Mouse (Mus musculus) c-Kit-positive CD71-positive TER-119-negative erythroid progenitor cells, embryonic 14.5 days (primary cell): ENCODE measurements around the gene Adam11.

Experiments used
- DNase-seq: peaks from one replicate; pipeline ENCODE4 v3.0.0-alpha.2; 2013; ENCODE audit warnings: low read depth

Gene Adam11

DNA sequence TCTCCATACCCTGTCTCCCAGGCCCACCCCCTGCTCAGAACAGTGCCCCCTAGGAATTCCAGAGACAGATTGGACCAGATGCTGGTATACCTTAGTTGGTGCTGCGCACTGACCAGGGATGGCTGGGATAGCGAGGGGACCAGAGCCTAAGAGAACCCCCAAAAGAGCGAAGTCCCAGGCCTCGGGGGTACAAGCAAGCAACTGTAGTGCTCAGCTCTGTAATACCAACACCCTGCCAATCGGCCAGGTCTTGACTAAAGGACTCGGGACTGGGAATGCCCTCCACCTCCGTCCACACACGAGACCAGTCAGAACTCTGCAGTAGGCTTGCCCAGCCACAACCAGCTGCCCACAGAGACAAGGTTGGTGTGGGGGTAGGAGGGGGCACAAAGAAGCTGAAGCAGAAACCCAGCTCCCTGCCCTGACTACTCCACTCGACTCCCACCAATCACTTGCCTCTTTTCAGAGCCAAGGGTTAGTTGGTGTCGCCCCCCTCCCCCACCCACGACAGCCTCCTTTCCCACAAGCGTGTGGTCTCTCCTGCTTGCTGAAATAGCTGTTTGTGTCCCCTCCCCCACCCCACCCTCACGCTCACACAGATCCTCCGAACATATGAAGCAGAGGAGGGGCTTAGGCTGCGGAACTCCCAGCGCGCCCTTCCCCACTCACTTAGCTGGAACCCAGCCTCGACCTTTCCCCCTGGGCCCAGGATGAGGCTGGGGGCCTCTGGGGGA, 7.5 kb upstream of the Adam11 start:
- DNase-seq: no peak

- DNase-seq: no peak
Observed at GRCm38 (mm10) chr11:102754416-102754815, 6.8 kb upstream of the Adam11 start.

DNA sequence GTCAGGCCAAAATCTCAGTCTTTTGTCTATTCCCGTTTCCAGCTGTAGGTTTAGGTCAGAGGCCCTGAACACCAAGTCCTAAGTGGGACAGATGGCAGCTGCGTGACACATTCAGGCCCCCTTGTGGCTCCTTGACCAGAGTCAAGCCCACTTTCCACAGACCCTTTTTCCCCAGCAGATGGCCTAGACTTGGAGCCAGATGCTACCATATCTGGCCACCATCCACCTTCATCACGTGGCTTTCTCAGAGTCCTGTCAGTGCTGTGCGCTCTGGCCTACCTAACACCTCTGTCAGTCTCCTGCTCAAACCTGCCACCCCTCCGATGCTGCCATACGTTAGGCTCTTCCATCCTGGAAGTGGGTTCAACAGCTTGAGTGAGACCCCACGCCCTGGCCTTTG, 5.8 kb upstream of the Adam11 start:
- DNase-seq: no peak

- DNase-seq: no peak
Observed at GRCm38 (mm10) chr11:102758977-102759376, 2.3 kb upstream of the Adam11 start.

GRCm38 (mm10) chr11:102760805-102761308, 382 bp upstream of the Adam11 start:
- no peak for DNase-seq

GRCm38 (mm10) chr11:102762248-102762647, 1.0 kb downstream of the Adam11 start:
- DNase-seq: no peak

DNA sequence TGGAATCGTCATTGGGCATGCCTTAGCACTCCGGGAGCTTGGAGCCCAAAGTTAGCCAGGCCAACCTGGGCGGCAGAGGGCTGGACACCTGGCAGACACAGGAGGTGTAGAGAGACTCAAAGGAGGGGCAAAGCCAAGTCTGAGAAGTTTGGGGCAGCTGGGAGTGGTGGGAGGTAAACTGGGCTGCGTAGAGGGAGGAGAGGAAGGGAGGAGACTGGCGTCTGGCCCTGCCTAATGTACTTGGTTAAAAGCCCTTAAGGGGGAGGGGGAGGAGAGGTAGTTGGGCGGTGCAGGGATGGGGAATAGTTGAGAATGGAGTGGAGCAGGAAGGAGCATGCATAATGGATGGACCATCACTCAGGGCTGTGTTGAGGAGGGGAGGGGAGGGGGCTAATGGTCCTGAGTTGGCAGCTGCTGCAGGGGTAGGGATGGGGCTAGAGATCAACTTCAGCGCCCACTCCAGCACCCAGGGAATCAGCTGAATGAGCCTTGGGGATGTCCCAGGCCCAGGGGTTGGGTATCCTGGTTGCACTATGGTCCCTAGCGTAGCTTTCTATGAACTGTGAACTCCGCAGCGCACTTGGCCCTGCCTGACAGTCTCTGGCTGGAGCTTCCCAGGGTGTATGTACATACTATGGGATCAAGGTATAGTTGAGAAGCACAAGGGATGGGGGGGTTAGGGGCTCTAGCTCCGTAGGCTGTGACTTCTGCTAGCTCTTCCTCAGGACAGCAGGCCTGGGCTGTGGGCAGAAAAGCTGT, 1.9 kb downstream of the Adam11 start:
- DNase-seq: no peak

- no peak for DNase-seq
Observed at GRCm38 (mm10) chr11:102765416-102765815, 4.2 kb downstream of the Adam11 start.

DNA sequence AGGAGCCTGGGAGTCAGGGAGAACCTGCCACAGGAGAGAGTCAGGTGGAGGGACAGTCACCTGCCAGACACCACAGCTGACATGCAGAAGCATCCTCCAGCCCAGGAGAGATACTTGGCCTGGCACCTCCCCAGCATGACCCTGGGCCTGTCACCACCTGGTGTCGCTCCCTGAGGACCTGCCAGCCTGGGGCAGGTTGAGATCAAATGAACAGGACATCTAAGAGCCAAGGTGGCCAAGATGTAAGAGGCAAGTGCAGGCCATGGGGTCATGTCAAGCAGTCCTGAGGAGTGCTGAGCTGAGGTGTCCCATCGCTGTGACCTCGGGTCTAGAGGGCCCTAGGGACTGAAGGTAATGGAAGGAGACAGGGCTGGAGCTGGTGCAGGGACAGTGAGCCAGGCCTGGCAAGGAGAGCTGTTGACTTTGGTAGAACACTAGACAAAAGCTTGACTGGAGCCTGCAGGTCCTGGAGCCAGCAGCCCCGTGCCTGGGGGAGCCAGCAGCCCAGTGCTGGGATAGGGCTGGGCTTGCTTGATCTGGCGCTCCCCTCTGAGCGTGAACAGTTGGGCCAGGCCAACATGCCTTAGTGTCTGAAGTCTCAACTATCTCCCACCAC, 5.9 kb downstream of the Adam11 start:
- DNase-seq: no peak

- DNase-seq: no peak
Observed at GRCm38 (mm10) chr11:102769141-102769540, 7.9 kb downstream of the Adam11 start.

- no peak for DNase-seq
Observed at GRCm38 (mm10) chr11:102769993-102770661, 8.9 kb downstream of the Adam11 start.

DNA sequence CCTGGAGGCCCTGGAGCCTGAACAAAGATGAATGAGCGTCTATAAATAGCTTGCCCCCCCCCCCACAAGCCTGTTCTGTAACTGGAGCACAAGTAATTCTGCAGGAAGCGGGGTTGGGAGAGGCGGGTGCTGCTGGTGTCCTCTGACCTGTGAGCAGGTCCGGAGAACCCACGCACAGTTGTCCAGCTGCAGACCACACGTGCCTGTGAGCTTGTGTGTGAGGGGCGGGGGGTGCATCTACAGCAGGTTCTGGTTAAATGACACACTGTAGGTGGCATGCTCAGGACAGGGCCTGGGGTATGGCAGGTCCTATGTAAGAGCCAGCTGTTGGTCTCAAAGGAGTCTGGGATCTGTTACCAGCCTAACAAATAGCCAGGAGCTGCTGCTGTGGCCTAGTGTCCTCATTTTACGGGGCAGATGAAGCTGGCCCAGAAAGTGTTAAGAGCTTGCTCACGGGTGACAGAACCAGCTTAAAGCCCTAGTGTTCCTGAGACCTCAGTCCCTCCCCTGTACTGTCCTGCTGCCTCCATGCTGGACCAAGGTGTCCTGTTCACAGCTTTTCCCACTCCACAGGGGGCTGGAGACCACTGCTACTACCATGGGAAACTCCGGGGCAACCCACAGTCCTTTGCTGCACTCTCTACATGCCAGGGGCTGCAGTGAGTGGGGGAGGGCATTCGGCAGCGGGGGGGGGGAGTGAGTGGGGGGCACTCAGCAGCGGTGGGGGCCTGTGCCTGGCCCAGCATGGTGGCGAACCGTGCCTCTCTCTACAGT, 9.6 kb downstream of the Adam11 start:
- no peak for DNase-seq

- DNase-seq: no peak
Observed at GRCm38 (mm10) chr11:102771916-102772714, 10.9 kb downstream of the Adam11 start.

DNA sequence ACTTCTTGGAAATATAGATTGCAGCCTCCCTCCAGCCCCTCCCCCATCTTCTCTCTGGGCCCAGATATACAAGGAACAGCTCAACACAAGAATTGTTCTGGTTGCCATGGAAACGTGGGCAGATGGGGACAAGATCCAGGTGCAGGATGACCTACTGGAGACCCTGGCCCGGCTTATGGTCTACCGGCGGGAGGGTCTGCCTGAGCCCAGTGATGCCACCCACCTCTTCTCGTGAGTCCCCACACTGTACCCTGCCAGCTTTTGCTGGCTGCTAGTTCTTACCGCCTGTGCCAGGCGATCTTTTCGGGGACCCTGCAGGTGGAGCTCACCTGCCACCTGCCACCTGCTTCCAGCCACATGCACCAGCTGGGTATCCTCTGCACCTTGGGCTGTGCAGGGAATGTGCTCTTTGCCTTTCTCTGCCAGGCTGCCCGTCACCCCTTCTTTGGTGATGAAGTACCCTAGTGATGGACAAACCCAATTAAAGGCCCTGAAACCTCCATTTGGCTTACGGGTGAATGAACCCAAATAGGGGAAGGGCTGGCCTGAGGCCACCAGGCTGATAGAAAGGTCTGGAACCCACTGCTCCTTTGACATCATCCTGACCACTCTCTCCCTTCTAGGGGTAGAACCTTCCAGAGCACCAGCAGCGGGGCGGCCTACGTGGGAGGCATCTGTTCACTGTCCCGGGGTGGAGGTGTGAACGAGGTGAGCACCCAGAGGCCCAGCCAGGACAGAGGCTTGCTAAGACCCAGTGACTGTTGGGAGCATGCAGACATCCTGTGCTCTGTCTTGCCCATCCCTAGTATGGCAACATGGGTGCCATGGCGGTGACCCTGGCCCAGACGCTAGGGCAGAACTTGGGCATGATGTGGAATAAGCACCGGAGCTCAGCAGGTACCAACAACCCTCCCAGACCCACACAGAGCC, 11.8 kb downstream of the Adam11 start:
- no peak for DNase-seq

GRCm38 (mm10) chr11:102773713-102774611, 12.7 kb downstream of the Adam11 start:
- DNase-seq: peak; percentile 57

DNA sequence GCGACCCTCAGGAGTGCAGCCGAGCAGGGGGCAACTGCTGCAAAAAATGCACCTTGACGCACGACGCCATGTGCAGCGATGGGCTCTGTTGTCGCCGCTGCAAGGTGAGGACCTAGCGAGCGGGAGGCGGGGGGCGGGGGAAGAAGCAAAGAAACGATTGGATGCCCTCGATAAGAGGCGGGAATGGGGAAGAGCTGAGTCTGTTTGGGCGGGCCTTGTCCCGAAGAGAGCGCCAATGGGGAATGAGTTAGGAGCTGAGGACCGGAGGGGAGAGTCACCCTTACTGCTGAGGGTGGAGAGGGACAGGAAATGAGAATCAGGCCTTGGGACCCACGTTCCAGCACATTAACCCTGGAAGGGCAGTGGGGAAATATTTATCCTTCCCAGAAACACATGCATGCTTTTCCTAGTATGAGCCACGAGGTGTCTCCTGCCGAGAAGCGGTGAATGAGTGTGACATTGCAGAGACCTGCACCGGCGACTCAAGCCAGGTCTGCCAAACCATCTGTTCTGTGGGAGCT, 13.4 kb downstream of the Adam11 start:
- peak; percentile 34 for DNase-seq

DNA sequence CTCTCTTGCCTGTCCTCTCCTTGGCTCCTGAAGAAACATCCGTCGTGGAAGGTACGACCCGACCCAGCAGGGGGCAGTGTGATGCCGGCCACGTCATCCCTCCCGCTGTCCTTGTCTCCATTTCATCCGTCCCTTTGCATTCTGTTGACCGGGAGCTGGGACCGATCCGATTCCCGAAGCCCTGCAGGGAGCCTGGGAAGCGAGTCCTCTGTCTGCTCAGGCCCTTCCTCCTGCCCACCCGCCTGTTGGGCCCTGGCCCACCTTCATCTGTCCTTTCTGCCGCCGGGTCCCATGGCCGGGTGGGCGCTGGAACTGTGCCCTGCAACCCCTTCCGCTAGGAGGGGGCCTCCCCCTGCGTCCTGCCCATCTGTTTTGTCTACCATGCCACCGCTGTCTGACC, 16.4 kb downstream of the Adam11 start:
- no peak for DNase-seq

DNA sequence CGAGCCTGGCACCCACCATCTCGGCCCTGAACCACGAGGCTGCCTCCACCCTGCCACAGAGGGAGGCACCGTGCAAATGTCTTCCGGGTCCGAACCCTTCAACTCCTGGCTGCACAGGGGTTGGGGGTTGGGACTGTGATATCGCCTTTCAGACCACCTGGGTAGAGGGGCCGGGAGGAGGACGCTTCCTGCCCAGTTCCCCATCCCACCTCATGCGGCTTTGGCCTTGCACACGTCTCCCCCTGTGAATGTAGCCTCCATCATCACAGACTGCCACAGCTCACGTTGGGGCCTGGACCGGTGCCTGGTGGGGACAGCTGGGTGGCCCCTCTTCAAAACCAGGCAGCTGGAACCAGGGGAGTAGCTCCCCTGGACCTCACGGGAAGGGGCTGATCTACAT, 16.9 kb downstream of the Adam11 start:
- DNase-seq: no peak
